Mouse (Mus musculus): Measurements from ENCODE around the gene Mrps12. TPM values are rescaled to one million over a fixed set of nuclear protein-coding genes. Genes with fewer than 3 reads are reported as not detected.

Mrps12 gene
- polyA plus RNA-seq, 1 experiment from 2014 or later, result 118 TPM

GRCm38 (mm10) chr7:28697277-28697676 lies 44.3 kb downstream of the Mrps12 start:
- ATAC-seq (ENCODE audit: low FRiP score, low TSS enrichment), result peak; percentile 52
- WGBS, result 64% methylated on average over 11 of the region's 11 CpGs
- peak; percentile 63 for DNase-seq (ENCODE audit: low spot score)
- Histone ChIP-seq H3K9me3 (ENCODE audit: control insufficient read depth, low read length) (no peaks in the 10 kb centered on the region), H3K36me3 (ENCODE audit: control insufficient read depth, insufficient read depth, low read length) (no peaks in the 10 kb centered on the region), H3K27me3 (ENCODE audit: control insufficient read depth, insufficient read depth, low read length) (no peaks in the 10 kb centered on the region), H3K4me2 (replicated peaks; ENCODE audit: low read depth) (no peak overlapping the region), H3K9ac (ENCODE audit: low read length) (no peak overlapping the region), H3K27ac (replicated peaks) (0 out of 2 replicates have a peak overlapping the region, but pooled peaks have one; percentile 5), H3K4me1 (replicated peaks; ENCODE audit: control insufficient read depth, insufficient read depth) (no peaks in the 10 kb centered on the region; the same call in 1 of the 2 replicates), H3K4me3 (ENCODE audit: low read depth, low read length) (no peak overlapping the region)
- TF ChIP-seq CTCF (IDR thresholded peaks at IDR 0.05; ENCODE audit: low read depth), result no peak
- no peak for TF ChIP-seq EP300 (optimal IDR thresholded peaks at IDR 0.05)

GRCm38 (mm10) chr7:28694966-28695511 lies 46.6 kb downstream of the Mrps12 start:
- H3K4me3 ChIP-seq (ENCODE audit: low read depth, low read length), result no peak overlapping the region
- no peak for ATAC-seq (ENCODE audit: low FRiP score, low TSS enrichment)
- no peak for DNase-seq (ENCODE audit: low spot score)
- H3K4me2 ChIP-seq (replicated peaks; ENCODE audit: low read depth), result no peak overlapping the region
- H3K9ac ChIP-seq (ENCODE audit: low read length), result no peak overlapping the region
- H3K27ac ChIP-seq (replicated peaks), result no peak overlapping the region
- TF ChIP-seq EP300 (optimal IDR thresholded peaks at IDR 0.05), result no peak
- TF ChIP-seq CTCF (IDR thresholded peaks at IDR 0.05; ENCODE audit: low read depth), result no peak
- H3K4me1 ChIP-seq (replicated peaks; ENCODE audit: control insufficient read depth, insufficient read depth), result no peaks in the 10 kb centered on the region; the same call in 1 of the 2 replicates
- H3K36me3 ChIP-seq (ENCODE audit: control insufficient read depth, insufficient read depth, low read length), result no peaks in the 10 kb centered on the region
- no peaks in the 10 kb centered on the region for H3K9me3 ChIP-seq (ENCODE audit: control insufficient read depth, low read length)
- no peaks in the 10 kb centered on the region for H3K27me3 ChIP-seq (ENCODE audit: control insufficient read depth, insufficient read depth, low read length)
- WGBS, result 55% methylated on average over 8 of the region's 8 CpGs

GRCm38 (mm10) chr7:28694423-28694822 lies 47.2 kb downstream of the Mrps12 start:
- no peak for TF ChIP-seq EP300 (optimal IDR thresholded peaks at IDR 0.05)
- TF ChIP-seq CTCF (IDR thresholded peaks at IDR 0.05; ENCODE audit: low read depth), result no peak
- ATAC-seq (ENCODE audit: low FRiP score, low TSS enrichment) (no peak), DNase-seq (ENCODE audit: low spot score) (peak; percentile 49)
- Histone ChIP-seq H3K36me3 (ENCODE audit: control insufficient read depth, insufficient read depth, low read length) (no peaks in the 10 kb centered on the region), H3K4me1 (replicated peaks; ENCODE audit: control insufficient read depth, insufficient read depth) (no peaks in the 10 kb centered on the region; the same call in 1 of the 2 replicates), H3K27me3 (ENCODE audit: control insufficient read depth, insufficient read depth, low read length) (no peaks in the 10 kb centered on the region), H3K27ac (replicated peaks) (no peak overlapping the region), H3K9ac (ENCODE audit: low read length) (no peak overlapping the region), H3K9me3 (ENCODE audit: control insufficient read depth, low read length) (no peaks in the 10 kb centered on the region), H3K4me2 (replicated peaks; ENCODE audit: low read depth) (peak overlapping the region; percentile 74; the same call in 1 of the 2 replicates), H3K4me3 (ENCODE audit: low read depth, low read length) (no peak overlapping the region)
- WGBS, result 10% methylated on average over 14 of the region's 14 CpGs

GRCm38 (mm10) chr7:28693321-28693966 lies 48.2 kb downstream of the Mrps12 start:
- H3K4me3 ChIP-seq (ENCODE audit: low read depth, low read length), result peak overlapping the region; percentile 48
- TF ChIP-seq CTCF (IDR thresholded peaks at IDR 0.05; ENCODE audit: low read depth) (peak; percentile 29; the same call in 1 of the 2 replicates), EP300 (optimal IDR thresholded peaks at IDR 0.05) (no peak)
- H3K27ac ChIP-seq (replicated peaks), result no peak overlapping the region
- peak; percentile 90 for DNase-seq (ENCODE audit: low spot score)
- no peaks in the 10 kb centered on the region for H3K36me3 ChIP-seq (ENCODE audit: control insufficient read depth, insufficient read depth, low read length)
- peak; percentile 90 for ATAC-seq (ENCODE audit: low FRiP score, low TSS enrichment)
- no peaks in the 10 kb centered on the region for H3K9me3 ChIP-seq (ENCODE audit: control insufficient read depth, low read length)
- H3K27me3 ChIP-seq (ENCODE audit: control insufficient read depth, insufficient read depth, low read length), result no peaks in the 10 kb centered on the region
- H3K4me2 ChIP-seq (replicated peaks; ENCODE audit: low read depth), result peak overlapping the region; percentile 74
- H3K4me1 ChIP-seq (replicated peaks; ENCODE audit: control insufficient read depth, insufficient read depth), result no peaks in the 10 kb centered on the region; the same call in 1 of the 2 replicates
- under 1% methylated on average over 37 of the region's 38 CpGs for WGBS
- peak overlapping the region; percentile 52 for H3K9ac ChIP-seq (ENCODE audit: low read length)

- TF ChIP-seq CTCF (IDR thresholded peaks at IDR 0.05; ENCODE audit: low read depth) (no peak), EP300 (optimal IDR thresholded peaks at IDR 0.05) (no peak)
- no peaks in the 10 kb centered on the region for H3K9me3 ChIP-seq (ENCODE audit: control insufficient read depth, low read length)
- H3K9ac ChIP-seq (ENCODE audit: low read length), result peak within 1 kb of the TSS; percentile 52
- no peak for DNase-seq (ENCODE audit: low spot score)
- H3K4me2 ChIP-seq (replicated peaks; ENCODE audit: low read depth), result peak within 1 kb of the TSS; percentile 74
- H3K27me3 ChIP-seq (ENCODE audit: control insufficient read depth, insufficient read depth, low read length), result no peaks in the 10 kb centered on the region
- peak; percentile 15; the same call in 1 of the 2 replicates for ATAC-seq (ENCODE audit: low FRiP score, low TSS enrichment)
- no peaks in the 10 kb centered on the region for H3K36me3 ChIP-seq (ENCODE audit: control insufficient read depth, insufficient read depth, low read length)
- 48% methylated on average over 27 of the region's 30 CpGs for whole genome bisulfite sequencing
- peak within 1 kb of the TSS; percentile 48 for H3K4me3 ChIP-seq (ENCODE audit: low read depth, low read length)
- H3K27ac ChIP-seq (replicated peaks), result no peak within 1 kb of the TSS
- no peaks in the 10 kb centered on the region; the same call in 1 of the 2 replicates for H3K4me1 ChIP-seq (replicated peaks; ENCODE audit: control insufficient read depth, insufficient read depth)
Measured at GRCm38 (mm10) chr7:28692545-28693320, 48.9 kb downstream of the Mrps12 start, which contains the start of gene Fbxo27. Gene Fbxo27, plus strand, starts transcription at chr7:28692849.

Measured in stomach, postnatal 0 days (tissue).